Mouse (Mus musculus) megakaryocyte, embryonic 14.5 days (primary cell): ENCODE results near the gene Stard5. TPM values are rescaled to one million over a fixed set of nuclear protein-coding genes. Genes with fewer than 3 reads are reported as not detected.
A peak's percentile ranks its signal among the peaks of the same experiment; 100 is the strongest.

Experiments used
- H3K27me3 ChIP-seq: replicated peaks from 2 replicates; pipeline ENCODE3; 2012; ENCODE audit warnings: inconsistent platforms
- H3K36me3 ChIP-seq: replicated peaks from 2 replicates; pipeline ENCODE3; 2012; ENCODE audit warnings: low read length, inconsistent platforms, mixed read lengths
- H3K4me1 ChIP-seq: 2 replicates; pipeline ENCODE4 v1.6.1; 2012; ENCODE audit warnings: inconsistent platforms
- H3K4me3 ChIP-seq: replicated peaks from 2 replicates; pipeline ENCODE3; 2012; ENCODE audit warnings: moderate library complexity, mild to moderate bottlenecking, inconsistent platforms
- H3K9me3 ChIP-seq: 2 replicates; pipeline ENCODE4 v1.6.1; 2012; ENCODE audit warnings: inconsistent platforms
- FLI1 ChIP-seq: IDR thresholded peaks from 2 replicates; pipeline ENCODE4 v1.6.1; 2012; ENCODE audit warnings: low read length, inconsistent platforms, mixed read lengths
- GATA1 ChIP-seq: IDR thresholded peaks from 3 replicates; pipeline ENCODE4 v1.6.1; 2012; ENCODE audit warnings: mixed read lengths, low read length, inconsistent platforms, borderline replicate concordance
- polyA plus RNA-seq: library from polyadenylated mRNA; stranded (reverse); fragments of >175 nt; gene quantifications from 2 replicates; pipeline ENCODE4 v1.2.3, GENCODE M21; 2012; ENCODE audit warnings: low replicate concordance; ENCODE audit not compliant: insufficient read depth

The Stard5 gene
- polyA plus RNA-seq, 1 experiment: 0.57 TPM

DNA sequence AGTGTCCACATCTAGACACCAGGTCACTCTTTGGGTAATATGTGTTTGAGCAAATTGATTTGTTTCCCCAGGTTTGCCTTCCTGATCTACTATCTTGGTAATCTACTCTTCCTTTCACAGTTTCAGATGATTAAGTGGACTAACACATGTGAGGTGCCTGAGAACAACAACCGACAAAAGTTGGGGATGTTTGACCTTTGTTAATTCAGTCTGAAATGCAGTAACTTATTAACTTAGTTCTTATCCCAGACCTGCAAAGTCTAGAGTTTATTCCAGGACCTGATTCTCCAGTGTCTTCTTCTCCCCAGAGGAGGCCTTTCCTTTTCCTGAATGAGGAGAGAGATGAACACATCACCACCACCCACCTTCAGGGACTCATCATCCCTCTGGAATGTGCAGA, 19.9 kb upstream of the Stard5 start:
- H3K4me3 ChIP-seq: no peak overlapping the region
- 0 out of 2 replicates have a peak, but pooled peaks cover 4% of the 10 kb centered on the region for H3K9me3 ChIP-seq
- no peaks in the 10 kb centered on the region for H3K36me3 ChIP-seq

DNA sequence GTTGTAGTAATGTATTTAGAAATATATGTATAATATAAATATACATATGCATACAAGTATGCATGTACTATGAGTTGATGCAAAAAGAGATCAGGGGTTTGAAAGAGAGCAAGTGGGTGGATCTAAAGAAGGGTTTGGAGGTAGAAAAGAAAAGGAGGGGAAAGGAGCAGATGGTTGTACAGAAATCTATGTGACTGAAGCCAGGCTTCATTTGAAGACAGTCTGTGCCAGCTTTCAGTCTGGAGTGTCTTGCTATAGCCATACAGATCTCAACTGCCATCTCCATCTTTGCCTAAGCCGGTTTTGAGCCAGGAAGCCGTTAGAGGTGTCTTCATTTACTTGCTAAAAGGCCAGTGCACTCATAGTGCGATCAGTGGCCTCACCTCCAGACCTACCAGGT, 16.5 kb upstream of the Stard5 start:
- H3K4me3 ChIP-seq: no peak overlapping the region
- TF ChIP-seq FLI1: no peak
- no peak for TF ChIP-seq GATA1
- peaks cover 4% of the 10 kb centered on the region for H3K27me3 ChIP-seq
- no peaks in the 10 kb centered on the region for H3K36me3 ChIP-seq
- no peaks in the 10 kb centered on the region for H3K4me1 ChIP-seq
- 0 out of 2 replicates have a peak, but pooled peaks cover 2% of the 10 kb centered on the region for H3K9me3 ChIP-seq

More for the DNA sequence above, 19.9 kb upstream of the Stard5 start:
- Histone ChIP-seq H3K27me3 (peaks cover 8% of the 10 kb centered on the region), H3K4me1 (no peaks in the 10 kb centered on the region)
- TF ChIP-seq GATA1: no peak
- TF ChIP-seq FLI1: no peak

DNA sequence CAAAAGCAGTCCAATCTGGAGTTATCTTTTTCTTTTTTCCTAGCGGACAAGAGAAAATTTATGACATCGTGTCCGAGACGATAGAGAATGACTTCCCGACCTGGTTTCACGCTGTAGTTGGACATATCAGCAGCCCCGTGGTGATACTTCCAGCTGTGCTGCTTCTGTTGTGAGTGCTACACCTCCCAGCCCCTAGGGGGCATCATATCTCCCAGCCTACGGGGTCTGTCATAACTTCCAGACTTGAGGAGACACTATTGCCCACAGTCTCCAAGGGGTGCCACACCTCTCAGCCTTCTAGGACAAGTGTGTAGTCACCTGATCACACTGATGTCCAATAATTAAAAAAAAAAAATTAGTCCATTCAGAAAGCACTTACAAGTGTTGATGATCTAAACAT, 15.9 kb upstream of the Stard5 start:
- no peaks in the 10 kb centered on the region for H3K36me3 ChIP-seq
- peaks cover 4% of the 10 kb centered on the region for H3K27me3 ChIP-seq
- no peak overlapping the region for H3K4me3 ChIP-seq
- no peaks in the 10 kb centered on the region for H3K9me3 ChIP-seq
- H3K4me1 ChIP-seq: no peaks in the 10 kb centered on the region
- TF ChIP-seq GATA1: no peak
- TF ChIP-seq FLI1: no peak

DNA sequence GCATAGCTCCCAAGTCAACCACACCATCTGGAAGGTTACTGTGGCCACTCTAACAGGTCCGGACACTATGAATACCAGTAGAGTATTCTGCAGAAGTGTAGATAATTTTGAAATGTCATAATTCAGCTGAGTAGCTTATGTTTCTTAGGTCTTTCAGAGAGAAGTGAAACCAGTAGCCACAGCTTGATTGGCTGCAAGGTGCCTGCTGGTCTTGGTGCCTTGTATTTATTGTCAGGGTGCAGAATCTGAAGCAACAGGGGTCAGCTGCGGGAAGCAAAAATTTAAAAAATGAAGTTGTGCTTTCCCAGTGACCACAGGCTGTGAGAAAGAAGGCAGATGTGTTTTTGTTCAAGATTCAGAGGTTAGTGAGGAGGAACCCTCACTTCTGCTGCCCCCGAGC, 15.5 kb upstream of the Stard5 start:
- no peaks in the 10 kb centered on the region for H3K9me3 ChIP-seq
- no peaks in the 10 kb centered on the region for H3K36me3 ChIP-seq
- no peak overlapping the region for H3K4me3 ChIP-seq
- H3K27me3 ChIP-seq: peaks cover 2% of the 10 kb centered on the region
- H3K4me1 ChIP-seq: no peaks in the 10 kb centered on the region
- TF ChIP-seq GATA1: no peak
- no peak for TF ChIP-seq FLI1

DNA sequence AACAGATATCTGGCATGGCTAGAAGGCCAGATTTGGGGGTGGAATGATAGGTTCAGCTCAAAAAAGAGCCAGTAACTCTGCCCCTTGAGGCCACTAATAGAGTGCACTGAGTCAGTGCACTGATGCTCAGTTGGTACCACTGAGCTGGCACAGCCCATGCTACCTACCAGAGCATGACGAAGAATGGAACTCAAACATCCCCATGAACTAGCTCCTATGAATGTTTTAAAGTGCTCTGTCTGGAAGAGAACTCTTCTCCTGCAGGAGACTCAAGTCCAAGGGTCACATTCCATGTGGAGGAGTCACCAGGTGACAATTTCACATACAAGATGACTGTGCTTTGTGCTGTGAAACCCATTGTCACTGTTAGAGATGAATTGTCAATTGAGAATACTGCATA, 13.1 kb upstream of the Stard5 start:
- TF ChIP-seq FLI1: no peak
- no peak for TF ChIP-seq GATA1
- Histone ChIP-seq H3K9me3 (no peaks in the 10 kb centered on the region), H3K4me1 (no peaks in the 10 kb centered on the region), H3K27me3 (peaks cover 5% of the 10 kb centered on the region), H3K36me3 (no peaks in the 10 kb centered on the region), H3K4me3 (no peak overlapping the region)

DNA sequence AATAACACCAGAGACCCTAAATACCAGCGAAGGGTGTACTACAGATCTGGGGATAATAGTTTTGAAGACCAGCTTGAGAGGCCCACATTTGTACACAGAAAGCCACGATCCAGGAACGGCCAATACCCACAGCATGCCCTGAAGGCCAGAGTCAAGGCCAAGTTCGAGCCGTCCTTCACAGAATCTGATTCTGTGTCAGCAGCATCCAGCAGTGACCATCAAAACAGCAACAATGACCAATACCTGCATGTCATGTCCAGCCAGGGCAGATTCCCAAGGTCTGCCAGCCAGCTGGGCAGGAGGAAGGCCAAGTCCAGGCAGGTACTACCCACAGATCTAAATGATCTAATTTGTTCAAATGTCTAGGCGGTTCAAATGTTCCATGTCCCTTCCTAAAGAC, 9.2 kb upstream of the Stard5 start:
- peaks cover 4% of the 10 kb centered on the region for H3K36me3 ChIP-seq
- no peaks in the 10 kb centered on the region for H3K4me1 ChIP-seq
- H3K4me3 ChIP-seq: no peak overlapping the region
- peaks cover 5% of the 10 kb centered on the region for H3K27me3 ChIP-seq
- H3K9me3 ChIP-seq: no peaks in the 10 kb centered on the region
- no peak for TF ChIP-seq FLI1
- TF ChIP-seq GATA1: no peak

DNA sequence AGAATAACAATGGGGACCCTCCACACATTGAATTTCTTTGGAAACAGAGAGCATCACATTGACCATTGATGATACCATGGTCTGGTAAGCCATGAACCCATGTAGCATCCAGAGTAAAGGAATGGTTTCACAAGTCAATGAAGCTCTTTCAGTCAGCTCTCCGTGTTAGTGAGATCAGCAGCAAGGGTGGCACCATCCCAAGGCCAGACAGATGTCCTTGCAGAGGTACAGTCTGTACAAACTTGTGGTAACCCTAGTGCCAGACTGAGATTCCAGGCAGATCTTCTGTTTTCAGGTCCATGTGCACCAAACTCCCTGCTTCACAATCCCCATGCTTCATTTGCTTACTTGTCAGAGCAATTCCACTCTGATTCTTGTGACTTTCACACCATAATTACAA, 7.7 kb upstream of the Stard5 start:
- peaks cover 9% of the 10 kb centered on the region for H3K36me3 ChIP-seq
- no peak for TF ChIP-seq GATA1
- TF ChIP-seq FLI1: no peak

DNA sequence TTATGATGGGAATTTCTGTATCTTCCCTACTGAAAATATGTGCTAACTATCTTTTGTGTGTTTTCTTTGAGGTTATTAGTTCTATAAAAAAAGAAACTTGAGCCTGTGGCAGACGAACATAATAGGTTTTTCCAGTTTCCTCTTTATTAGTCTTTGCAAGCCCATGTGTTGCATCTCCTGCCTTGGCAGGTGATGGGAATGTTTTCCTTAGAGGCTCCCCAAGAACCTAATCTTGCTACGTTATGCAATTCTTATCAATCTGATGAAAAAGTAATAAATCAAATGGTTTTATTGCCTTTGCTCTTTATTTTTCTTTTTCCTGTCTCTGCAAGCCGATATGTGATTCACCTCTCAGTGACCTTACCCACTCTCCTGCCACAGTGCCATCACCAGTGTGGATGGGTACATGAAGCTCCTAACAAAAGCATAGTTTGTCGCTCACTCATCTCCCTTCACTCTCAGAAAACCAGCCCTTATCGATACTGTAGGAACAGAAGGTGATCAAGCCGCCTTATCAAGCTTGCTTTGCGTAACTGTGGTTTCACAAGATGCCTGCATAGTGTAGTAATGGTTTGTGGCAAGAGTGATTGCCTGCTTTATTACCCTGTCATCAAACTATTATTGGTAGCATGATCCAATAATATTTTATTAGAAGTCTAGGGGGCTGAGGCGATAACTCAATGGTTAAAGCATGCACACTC, 5.1 kb upstream of the Stard5 start:
- H3K4me3 ChIP-seq: no peak overlapping the region
- no peak for TF ChIP-seq FLI1
- TF ChIP-seq GATA1: no peak
- H3K4me1 ChIP-seq: peaks cover 9% of the 10 kb centered on the region
- no peaks in the 10 kb centered on the region for H3K9me3 ChIP-seq
- peaks cover 9% of the 10 kb centered on the region for H3K36me3 ChIP-seq
- peaks cover 2% of the 10 kb centered on the region for H3K27me3 ChIP-seq

More for the DNA sequence above, 7.7 kb upstream of the Stard5 start:
- no peaks in the 10 kb centered on the region for H3K9me3 ChIP-seq
- peaks cover 5% of the 10 kb centered on the region for H3K27me3 ChIP-seq
- no peak overlapping the region for H3K4me3 ChIP-seq
- H3K4me1 ChIP-seq: no peaks in the 10 kb centered on the region

DNA sequence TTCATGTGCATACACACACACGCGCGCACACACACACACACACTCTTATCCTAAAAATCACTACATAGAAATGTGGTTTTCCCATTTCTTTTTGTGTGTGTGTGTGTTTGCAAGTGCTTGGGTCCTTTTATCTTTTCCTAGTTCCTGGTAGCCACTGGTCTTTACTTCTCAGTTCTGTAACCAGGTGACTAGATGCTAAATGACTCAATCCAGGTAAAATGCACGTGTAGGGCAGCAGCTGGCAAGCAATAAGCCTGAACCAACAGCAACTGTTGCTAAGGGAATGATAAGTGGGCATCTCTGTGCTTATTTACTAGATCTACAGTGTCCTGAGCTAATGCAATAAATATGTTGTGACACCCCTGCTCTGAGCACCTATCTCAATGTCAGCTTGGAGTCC, 4.4 kb upstream of the Stard5 start:
- Histone ChIP-seq H3K36me3 (peaks cover 9% of the 10 kb centered on the region), H3K4me3 (no peak overlapping the region), H3K9me3 (no peaks in the 10 kb centered on the region), H3K4me1 (peaks cover 15% of the 10 kb centered on the region), H3K27me3 (peaks cover 2% of the 10 kb centered on the region)
- TF ChIP-seq GATA1 (no peak), FLI1 (no peak)

DNA sequence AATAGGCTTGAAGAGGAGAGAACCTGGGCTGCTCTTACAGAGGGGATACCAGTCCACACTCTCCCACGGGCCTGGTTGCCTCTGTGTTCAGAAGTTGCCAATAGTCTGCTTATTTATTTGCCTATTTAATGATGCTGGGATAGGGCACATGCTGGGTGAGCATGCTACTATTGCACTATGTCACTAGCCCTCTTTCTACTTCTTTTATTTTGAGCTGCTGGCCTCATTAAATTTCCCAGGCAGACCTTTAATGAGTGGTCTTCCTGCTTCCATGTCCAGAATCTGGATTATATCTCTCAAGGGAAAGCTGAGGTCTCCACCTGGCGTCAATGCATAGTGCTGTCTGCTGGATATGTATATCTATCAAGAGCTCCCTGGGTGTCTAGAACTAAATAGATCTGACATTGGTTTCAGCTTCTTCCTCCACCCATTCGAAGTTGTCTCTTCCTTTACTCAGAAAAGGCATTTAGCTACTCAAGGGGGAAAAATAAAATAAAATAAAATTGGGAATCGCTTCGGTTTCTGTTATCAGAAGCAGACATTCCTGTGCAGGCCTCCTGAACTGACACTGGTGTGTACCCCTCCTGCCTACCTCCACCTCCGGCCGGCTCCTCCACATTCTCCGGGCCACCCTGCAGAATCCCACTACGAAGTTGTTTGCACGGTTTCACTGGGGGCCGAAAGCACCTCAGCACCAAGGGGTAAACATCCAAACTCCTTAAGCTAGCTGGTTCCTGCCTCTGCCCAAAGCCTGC, 509 bp upstream of the Stard5 start:
- no peaks in the 10 kb centered on the region for H3K9me3 ChIP-seq

More for the DNA sequence above, 509 bp upstream of the Stard5 start:
- H3K36me3 ChIP-seq: peaks cover 19% of the 10 kb centered on the region
- H3K4me3 ChIP-seq: peak overlapping the region; percentile 97
- H3K4me1 ChIP-seq: peaks cover 27% of the 10 kb centered on the region
- no peak for TF ChIP-seq GATA1
- no peak for TF ChIP-seq FLI1
- H3K27me3 ChIP-seq: no peaks in the 10 kb centered on the region
